Mouse (Mus musculus) stomach, embryonic 16.5 days (tissue): ENCODE results near the gene Clstn2. TPM values are rescaled to one million over a fixed set of nuclear protein-coding genes. Genes with fewer than 3 reads are reported as not detected.

ENCODE experiments used
- ATAC-seq: fragments of 200-750 bp; cut with Nextera tagmentation; 2 replicates; pipeline ENCODE4 v1.8.0; 2017; ENCODE audit warnings: moderate number of reproducible peaks, moderate TSS enrichment; ENCODE audit not compliant: insufficient read depth, low FRiP score
- H3K27ac ChIP-seq: fragments of 300-500 bp; sonication (generic); 2 replicates; pipeline ENCODE4 v1.5.1; 2014; ENCODE audit warnings: low read length
- H3K27me3 ChIP-seq: fragments of 300-500 bp; sonication (generic); 2 replicates; pipeline ENCODE4 v1.6.1; 2014; ENCODE audit warnings: low read length, control low read depth, mixed read lengths; ENCODE audit not compliant: control insufficient read depth, insufficient read depth
- H3K36me3 ChIP-seq: fragments of 300-500 bp; sonication (generic); 2 replicates; pipeline ENCODE4 v1.6.1; 2014; ENCODE audit warnings: low read length; ENCODE audit not compliant: control insufficient read depth, insufficient read depth
- H3K4me1 ChIP-seq: fragments of 300-500 bp; sonication (generic); 2 replicates; pipeline ENCODE4 v1.6.1; 2014; ENCODE audit warnings: low read length, control low read depth, mixed read lengths; ENCODE audit not compliant: control insufficient read depth, insufficient read depth
- H3K4me2 ChIP-seq: fragments of 300-500 bp; sonication (generic); 2 replicates; pipeline ENCODE4 v1.6.1; 2014; ENCODE audit warnings: low read depth, low read length, mixed read lengths
- H3K4me3 ChIP-seq: fragments of 300-500 bp; sonication (generic); replicated peaks from 2 replicates; pipeline ENCODE4 v1.5.1; 2014; ENCODE audit warnings: mild to moderate bottlenecking, low read length
- H3K9ac ChIP-seq: fragments of 300-500 bp; sonication (generic); 2 replicates; pipeline ENCODE4 v1.6.1; 2014; ENCODE audit warnings: low read length
- H3K9me3 ChIP-seq: fragments of 300-500 bp; sonication (generic); replicated peaks from 2 replicates; pipeline ENCODE4 v1.6.1; 2016; ENCODE audit warnings: low read length, control low read depth; ENCODE audit not compliant: control insufficient read depth
- WGBS: fragments of 180-500 bp; shearing (Covaris S2); extraction: QIAGEN DNeasy Blood & Tissue Kit; methylation state at CpG from one replicate; pipeline ENCODE4 v1.1.7; 2014; 5-methylcytosine and 5-hydroxymethylcytosine counted together
- polyA plus RNA-seq: library from polyadenylated mRNA; unstranded; fragments of >200 nt; fragmentation: Nextera tagmentation; extraction: Ambion mirVana; gene quantifications from 2 replicates; pipeline ENCODE4 v1.2.1, GENCODE M21; 2015

Clstn2 gene
- polyA plus RNA-seq, 1 experiment from 2014 or later = 1.0 TPM

DNA sequence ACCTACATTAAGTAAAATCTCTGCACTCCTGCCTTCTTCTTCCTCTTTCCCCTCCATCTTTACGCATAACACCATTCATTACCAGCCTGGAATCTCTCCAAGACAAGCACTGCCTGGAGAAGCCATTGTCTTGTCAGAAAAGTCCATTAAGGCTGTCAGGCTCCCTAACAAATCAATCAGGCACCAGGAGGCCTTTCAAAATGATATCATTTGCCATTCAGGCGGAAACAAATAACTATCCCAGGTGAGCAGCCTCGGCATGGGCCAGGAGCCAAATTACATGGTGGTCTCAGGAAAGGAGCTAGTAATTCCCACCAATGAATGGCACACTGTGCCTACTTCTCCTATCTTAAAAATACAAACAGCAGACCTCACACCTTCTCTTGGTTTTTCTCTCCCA, 260.6 kb downstream of the Clstn2 start:
- H3K4me1 ChIP-seq = no peaks in the 10 kb centered on the region
- H3K27ac ChIP-seq = no peak overlapping the region
- H3K36me3 ChIP-seq = no peaks in the 10 kb centered on the region
- H3K27me3 ChIP-seq = no peaks in the 10 kb centered on the region
- H3K4me2 ChIP-seq = no peak overlapping the region
- 33% methylated on average over 3 of the region's 3 CpGs for WGBS
- no peak for ATAC-seq
- H3K9ac ChIP-seq = no peak overlapping the region
- H3K4me3 ChIP-seq = no peak overlapping the region
- H3K9me3 ChIP-seq = no peaks in the 10 kb centered on the region

DNA sequence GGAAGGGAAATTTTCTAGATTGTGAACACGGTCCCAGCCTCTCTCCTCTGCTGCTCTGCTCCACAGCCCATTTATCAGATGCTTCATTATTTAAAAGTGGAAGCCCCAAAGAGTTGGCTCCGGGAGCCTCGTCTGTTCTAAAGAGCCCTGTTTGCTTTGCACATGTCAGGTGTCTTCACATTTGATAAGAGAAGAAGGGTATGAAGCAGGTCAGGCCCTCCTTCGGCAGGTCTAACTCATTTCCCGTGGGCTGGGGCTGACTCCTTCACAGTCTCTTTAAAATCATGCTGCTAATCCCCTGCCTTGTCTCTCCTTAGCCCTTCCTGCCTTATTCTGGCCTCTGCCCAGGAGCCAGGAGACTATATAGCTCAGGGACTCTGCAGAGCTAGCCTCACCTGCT, 263.6 kb downstream of the Clstn2 start:
- 31% methylated on average over 5 of the region's 5 CpGs for WGBS
- Histone ChIP-seq H3K4me2 (no peak overlapping the region), H3K9ac (no peak overlapping the region), H3K9me3 (no peaks in the 10 kb centered on the region), H3K4me3 (no peak overlapping the region), H3K4me1 (no peaks in the 10 kb centered on the region), H3K27ac (no peak overlapping the region), H3K27me3 (no peaks in the 10 kb centered on the region), H3K36me3 (no peaks in the 10 kb centered on the region)
- ATAC-seq = no peak

DNA sequence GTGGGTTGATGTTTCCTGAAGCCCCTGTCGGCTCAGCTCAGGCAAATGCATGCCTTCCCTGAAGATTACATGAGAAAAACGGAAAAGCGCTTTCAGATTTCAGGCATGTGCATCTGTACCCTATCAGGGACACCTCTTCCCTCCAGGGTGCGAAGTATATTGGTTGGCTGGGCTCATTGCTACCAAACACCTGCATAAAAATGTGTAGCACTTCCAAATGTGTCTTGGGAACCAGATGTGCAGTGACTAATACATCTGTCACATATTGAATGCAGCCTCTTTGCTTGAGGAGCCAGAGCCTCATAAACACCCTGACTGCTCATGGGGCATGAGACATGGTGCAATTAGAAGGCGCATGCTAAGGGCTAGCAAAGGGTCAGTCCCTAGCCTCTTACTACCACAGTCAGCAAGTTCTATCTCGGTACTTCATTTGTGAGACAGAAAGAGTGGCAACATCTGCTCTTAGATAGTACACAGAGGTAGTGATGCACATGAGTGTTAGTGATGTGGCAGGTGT, 267.7 kb downstream of the Clstn2 start:
- Histone ChIP-seq H3K4me1 (no peaks in the 10 kb centered on the region), H3K27ac (no peak overlapping the region), H3K36me3 (no peaks in the 10 kb centered on the region), H3K4me2 (no peak overlapping the region), H3K4me3 (no peak overlapping the region), H3K9ac (no peak overlapping the region), H3K27me3 (no peaks in the 10 kb centered on the region), H3K9me3 (no peaks in the 10 kb centered on the region)
- WGBS = 89% methylated on average over 6 of the region's 6 CpGs
- no peak for ATAC-seq

DNA sequence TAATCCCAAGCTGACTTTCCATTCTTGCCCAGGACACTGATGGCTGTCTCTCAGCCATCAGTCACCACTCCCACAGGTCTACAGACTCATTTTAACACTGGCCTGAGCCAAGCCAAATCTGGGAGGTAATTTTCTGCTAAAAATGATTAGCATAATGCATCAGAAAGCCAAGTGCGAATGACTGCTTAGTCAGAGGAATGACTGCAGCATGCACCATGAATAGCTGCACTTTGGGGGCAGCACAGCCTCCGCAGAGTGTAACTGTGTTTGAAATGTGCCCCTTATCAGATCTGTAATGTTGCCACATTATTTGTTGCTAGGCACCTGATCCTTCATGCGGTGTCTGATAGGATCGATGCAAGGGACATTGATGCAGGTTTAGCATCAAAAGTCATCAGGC, 269.9 kb downstream of the Clstn2 start:
- Histone ChIP-seq H3K4me1 (no peaks in the 10 kb centered on the region), H3K4me2 (no peak overlapping the region), H3K4me3 (no peak overlapping the region), H3K27me3 (no peaks in the 10 kb centered on the region), H3K27ac (no peak overlapping the region), H3K36me3 (no peaks in the 10 kb centered on the region), H3K9me3 (no peaks in the 10 kb centered on the region), H3K9ac (no peak overlapping the region)
- no peak for ATAC-seq
- 49% methylated on average over 4 of the region's 4 CpGs for WGBS

DNA sequence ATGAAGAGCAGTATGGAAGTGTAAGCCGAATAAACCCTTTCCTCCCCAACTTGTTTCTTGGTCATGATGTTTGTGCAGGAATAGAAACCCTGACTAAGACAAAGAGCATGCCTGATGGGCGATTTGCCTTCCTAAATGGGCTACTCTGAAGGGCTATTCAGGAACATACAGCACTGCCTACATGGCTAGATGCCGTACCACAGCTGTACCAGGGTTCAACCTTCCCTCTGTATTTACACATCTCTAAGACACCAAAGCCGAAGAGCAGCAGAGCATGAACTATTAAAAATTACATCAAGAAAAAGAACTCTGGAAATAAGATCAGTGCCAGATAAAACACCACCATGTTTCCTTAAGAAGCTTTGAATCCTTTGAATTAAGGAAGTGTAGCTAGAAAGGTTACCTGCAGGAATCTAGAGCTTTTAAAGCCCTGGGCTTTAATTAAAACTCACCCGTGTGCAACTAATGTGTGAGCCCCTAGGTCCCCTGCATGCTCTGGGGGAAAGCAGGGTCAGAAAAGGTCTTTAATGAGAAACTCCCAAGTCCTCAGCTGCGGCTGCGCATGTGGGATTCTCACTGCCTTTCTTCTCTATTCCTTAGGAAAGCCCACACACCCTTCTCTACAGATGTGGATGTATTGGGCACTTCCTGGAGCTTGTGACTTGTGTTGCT, 277.2 kb downstream of the Clstn2 start:
- Histone ChIP-seq H3K36me3 (no peaks in the 10 kb centered on the region), H3K9me3 (no peaks in the 10 kb centered on the region), H3K27ac (no peak overlapping the region), H3K4me3 (no peak overlapping the region), H3K9ac (no peak overlapping the region), H3K4me1 (no peaks in the 10 kb centered on the region), H3K27me3 (no peaks in the 10 kb centered on the region), H3K4me2 (no peak overlapping the region)
- ATAC-seq = no peak
- WGBS = 79% methylated on average over 6 of the region's 7 CpGs

DNA sequence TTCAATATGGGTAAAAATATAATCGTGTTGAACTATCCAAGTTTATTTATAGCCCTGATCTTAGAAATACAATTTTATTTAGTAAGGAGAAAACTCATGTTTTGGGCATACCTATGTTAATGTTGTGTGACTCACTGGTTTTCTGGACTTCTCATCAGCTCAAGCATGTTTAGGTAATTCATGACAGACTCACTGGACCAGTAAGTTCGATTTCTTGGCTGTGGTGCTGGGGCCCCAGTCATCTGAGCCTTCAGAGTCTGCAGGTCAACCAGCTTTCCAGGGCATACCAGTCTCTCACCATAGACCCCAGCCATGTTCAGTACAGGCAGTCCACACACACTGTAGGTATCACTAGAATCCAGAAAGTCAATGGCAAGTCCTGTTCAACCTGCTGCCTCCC, 279.3 kb downstream of the Clstn2 start:
- Histone ChIP-seq H3K9ac (no peak overlapping the region), H3K4me1 (no peaks in the 10 kb centered on the region), H3K4me2 (no peak overlapping the region), H3K9me3 (no peaks in the 10 kb centered on the region), H3K27ac (no peak overlapping the region), H3K4me3 (no peak overlapping the region), H3K27me3 (no peaks in the 10 kb centered on the region), H3K36me3 (no peaks in the 10 kb centered on the region)
- ATAC-seq = no peak
- 66% methylated on average over 2 of the region's 2 CpGs for WGBS

DNA sequence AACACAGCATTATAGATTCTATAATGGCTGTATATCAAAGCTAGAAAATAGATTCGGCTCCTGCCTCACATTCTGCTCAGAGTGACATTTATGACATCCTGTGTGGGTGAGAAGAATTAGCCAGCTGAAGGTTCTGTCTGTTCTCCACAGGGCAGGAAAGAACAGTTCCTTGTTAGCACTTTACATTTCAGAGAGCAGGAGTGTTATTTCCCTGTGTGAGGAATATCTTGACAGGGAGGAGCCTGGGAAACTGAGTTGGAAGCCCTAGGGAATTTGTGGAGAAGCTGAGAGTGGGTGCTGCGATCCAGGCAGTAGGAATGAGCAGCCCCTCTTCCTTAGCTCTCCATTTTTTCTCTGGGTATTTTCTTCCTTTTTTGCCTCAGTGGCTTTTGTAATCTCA, 286.4 kb downstream of the Clstn2 start:
- no peak for ATAC-seq
- H3K4me3 ChIP-seq = no peak overlapping the region
- no peaks in the 10 kb centered on the region for H3K36me3 ChIP-seq
- no peak overlapping the region for H3K4me2 ChIP-seq
- H3K4me1 ChIP-seq = no peaks in the 10 kb centered on the region
- H3K27ac ChIP-seq = no peak overlapping the region
- 73% methylated on average over 2 of the region's 2 CpGs for WGBS
- H3K27me3 ChIP-seq = no peaks in the 10 kb centered on the region
- no peaks in the 10 kb centered on the region for H3K9me3 ChIP-seq
- no peak overlapping the region for H3K9ac ChIP-seq

DNA sequence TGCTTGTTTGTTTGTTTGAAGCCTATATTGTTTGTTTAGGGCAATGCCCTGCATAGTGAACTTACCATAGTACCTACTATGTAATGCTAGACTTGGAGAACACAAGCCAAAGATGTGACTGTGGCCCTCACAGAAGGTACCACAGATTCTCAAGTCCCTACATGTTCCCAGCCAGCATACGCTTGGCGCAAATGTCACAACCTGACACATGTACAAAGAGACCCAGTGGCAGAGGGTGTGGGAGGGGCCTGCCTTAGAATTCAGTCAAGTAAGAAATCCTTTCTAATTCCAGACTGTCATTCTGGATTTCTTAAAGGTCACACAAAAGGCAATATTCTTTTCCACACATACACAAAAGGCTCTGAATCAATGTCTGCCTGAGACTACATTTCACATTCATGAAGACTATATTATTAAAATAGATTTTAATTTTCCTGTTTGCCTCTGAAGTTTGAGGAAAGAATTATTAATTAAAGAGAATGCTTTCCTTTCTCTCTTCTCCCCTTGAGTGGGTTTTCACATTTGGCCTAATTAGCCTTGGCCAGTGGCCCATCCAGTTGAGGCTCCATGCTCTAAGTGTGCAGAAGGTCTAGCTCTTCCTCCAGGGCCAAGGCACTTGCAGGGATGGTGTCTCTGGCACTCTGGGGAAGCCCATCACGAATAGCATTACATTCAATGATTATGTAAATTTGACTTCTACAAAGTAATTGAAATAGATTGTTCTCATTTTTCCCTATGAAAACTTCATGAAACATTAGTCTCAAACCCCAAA, 305.1 kb downstream of the Clstn2 start:
- H3K36me3 ChIP-seq = no peaks in the 10 kb centered on the region
- WGBS = 87% methylated on average over 3 of the region's 3 CpGs
- ATAC-seq = no peak

DNA sequence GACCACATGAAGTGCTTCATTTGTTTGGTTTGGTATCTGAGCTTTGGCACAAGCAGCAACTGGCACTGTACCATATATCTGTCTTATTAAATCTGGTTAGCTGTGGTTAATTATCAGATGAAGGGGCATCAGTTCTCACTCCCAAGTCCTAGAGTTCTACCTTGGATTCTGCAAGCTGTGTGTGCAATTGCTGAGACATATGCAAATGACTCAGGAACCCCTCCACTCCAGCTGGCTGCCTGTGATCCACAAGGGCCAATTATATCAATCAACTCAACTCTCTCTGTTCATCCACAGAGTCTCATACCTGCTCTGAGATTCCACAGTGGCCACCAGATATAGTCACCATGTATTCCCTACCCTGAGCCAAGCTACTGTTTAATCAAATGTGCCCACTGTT, 315.3 kb downstream of the Clstn2 start:
- no peaks in the 10 kb centered on the region for H3K36me3 ChIP-seq
- H3K4me1 ChIP-seq = no peaks in the 10 kb centered on the region
- H3K9me3 ChIP-seq = no peaks in the 10 kb centered on the region
- no peak overlapping the region for H3K4me3 ChIP-seq
- no peak overlapping the region for H3K9ac ChIP-seq
- H3K27me3 ChIP-seq = no peaks in the 10 kb centered on the region
- no peak overlapping the region for H3K27ac ChIP-seq
- no peak overlapping the region for H3K4me2 ChIP-seq
- no peak for ATAC-seq

More for the DNA sequence above, 305.1 kb downstream of the Clstn2 start:
- no peak overlapping the region for H3K27ac ChIP-seq
- H3K27me3 ChIP-seq = no peaks in the 10 kb centered on the region
- no peak overlapping the region for H3K9ac ChIP-seq
- no peaks in the 10 kb centered on the region for H3K4me1 ChIP-seq
- H3K4me3 ChIP-seq = no peak overlapping the region
- H3K4me2 ChIP-seq = no peak overlapping the region
- H3K9me3 ChIP-seq = no peaks in the 10 kb centered on the region
